Comparison of ENCODE assay signal across 8 mouse cellular contexts in genomic region chrX:74312540-74313464, GRCm38 (mm10). TPM values are rescaled to one million over a fixed set of nuclear protein-coding genes. Genes with fewer than 3 reads are reported as not detected.
DNase-seq lines count a peak whose midpoint lies in the region; ATAC-seq and TF ChIP-seq lines count a peak whose summit lies in the region.

Gene Fam50a, plus strand, starts transcription at chrX:74313033.

- H3K27ac ChIP-seq in cerebellum, adult 2 months (ENCODE audit: insufficient read depth, low read length) = peak within 1 kb of the TSS; percentile 83
- peak within 1 kb of the TSS; percentile 89 for H3K27ac ChIP-seq in forebrain, postnatal 0 days (ENCODE audit: low read depth, low read length)
- peak within 1 kb of the TSS; percentile 77 for H3K27ac ChIP-seq in lung, embryonic 14.5 days (ENCODE audit: low read depth)

- peak; percentile 90 for DNase-seq in MEL-GATA-1-ER (ENCODE audit: extremely low read depth, low read depth)
- peak; percentile 86 to 91 for DNase-seq in cerebellum, adult 2 months
- DNase-seq in forebrain, postnatal 0 days = peak; percentile 90
- peak; percentile 81 to 82 for DNase-seq in heart, postnatal 36 days
- peak; percentile 85 to 87 for DNase-seq in layer of hippocampus, adult 8-10 months (ENCODE audit: low spot score in 2 of 2)
- DNase-seq in lung, embryonic 14.5 days = peak; percentile 94
- peak; percentile 86 for DNase-seq in testis, postnatal 14 days (ENCODE audit: low spot score)

- peaks cover 4% of the 10 kb centered on the region for H3K4me1 ChIP-seq in cerebellum, adult 2 months (ENCODE audit: control insufficient read depth, insufficient read depth, low read length)
- 0 out of 2 replicates have a peak, but pooled peaks cover 2% of the 10 kb centered on the region for H3K4me1 ChIP-seq in forebrain, postnatal 0 days (ENCODE audit: insufficient read depth)
- no peaks in the 10 kb centered on the region for H3K4me1 ChIP-seq in lung, embryonic 14.5 days (ENCODE audit: insufficient read depth)

- no peak for TF ChIP-seq CTCF in cerebellum, adult 2 months (IDR thresholded peaks at IDR 0.05; ENCODE audit: borderline replicate concordance, insufficient read depth, low read depth, low read length)
- TF ChIP-seq CTCF in forebrain, postnatal 0 days (IDR thresholded peaks at IDR 0.05; ENCODE audit: low read depth) = no peak; the same call in 1 of the 2 replicates
- no peak for TF ChIP-seq CTCF in lung, embryonic 14.5 days (IDR thresholded peaks at IDR 0.05; ENCODE audit: low read depth)

- H3K27me3 ChIP-seq in cerebellum, adult 2 months (ENCODE audit: control insufficient read depth, insufficient read depth, low read length) = no peaks in the 10 kb centered on the region
- no peaks in the 10 kb centered on the region for H3K27me3 ChIP-seq in forebrain, postnatal 0 days (ENCODE audit: insufficient read depth, low read length)
- no peaks in the 10 kb centered on the region for H3K27me3 ChIP-seq in lung, embryonic 14.5 days (ENCODE audit: insufficient read depth, low read length)

- H3K4me2 ChIP-seq in forebrain, postnatal 0 days (ENCODE audit: low read depth) = peak within 1 kb of the TSS; percentile 57
- H3K4me2 ChIP-seq in lung, embryonic 14.5 days = peak within 1 kb of the TSS; percentile 69

- 4% methylated on average over 59 of the region's 59 CpGs for WGBS in cerebellum, adult 2 months
- 24% methylated on average over 59 of the region's 59 CpGs for WGBS in forebrain, postnatal 0 days
- 10% methylated on average over 58 of the region's 59 CpGs for WGBS in lung, embryonic 14.5 days

- H3K36me3 ChIP-seq in forebrain, postnatal 0 days (ENCODE audit: insufficient read depth) = peaks cover 12% of the 10 kb centered on the region; the same call in 1 of the 2 replicates
- peaks cover 31% of the 10 kb centered on the region for H3K36me3 ChIP-seq in lung, embryonic 14.5 days (ENCODE audit: insufficient read depth)

- peak; percentile 98 for ATAC-seq in forebrain, postnatal 0 days
- peak; percentile 98 for ATAC-seq in lung, embryonic 14.5 days (ENCODE audit: insufficient read depth)
- ATAC-seq in neutrophil, adult 5-6 weeks (ENCODE audit: extremely low read depth, insufficient number of reproducible peaks, low FRiP score, poor library complexity, severe bottlenecking) = peak; percentile 97

- no peaks in the 10 kb centered on the region for H3K9me3 ChIP-seq in forebrain, postnatal 0 days (ENCODE audit: low read length)
- no peaks in the 10 kb centered on the region for H3K9me3 ChIP-seq in lung, embryonic 14.5 days (ENCODE audit: low read depth, low read length)

- H3K4me3 ChIP-seq in cerebellum, adult 2 months (replicated peaks; ENCODE audit: insufficient read depth, low read depth, low read length) = peak within 1 kb of the TSS; percentile 81
- H3K4me3 ChIP-seq in forebrain, postnatal 0 days (ENCODE audit: low read depth, low read length) = peak within 1 kb of the TSS; percentile 47
- peak within 1 kb of the TSS; percentile 59 for H3K4me3 ChIP-seq in lung, embryonic 14.5 days (ENCODE audit: low read depth, low read length)

- H3K9ac ChIP-seq in forebrain, postnatal 0 days = peak within 1 kb of the TSS; percentile 63
- peak within 1 kb of the TSS; percentile 62 for H3K9ac ChIP-seq in lung, embryonic 14.5 days

- peak; percentile 54; the same call in 1 of the 2 replicates for TF ChIP-seq POLR2A in cerebellum, adult 2 months (IDR thresholded peaks at IDR 0.05; ENCODE audit: borderline replicate concordance, insufficient read depth, low read length)

- intact Hi-C loops in heart, postnatal 36 days (cut with DNase I) = loop anchor here (5.0 kb wide), 1 partner anchor 54 kb away; no protein-coding TSS in a partner anchor

RNA-seq across cellular contexts. Expression of gene Fam50a, which starts in this region (rescaled TPM):
- polyA plus RNA-seq in cerebellum, adult 2 months (2012; rRNA removed) = 46.2 and 50.7 TPM in 2 replicates
- total RNA-seq in forebrain, postnatal 0 days (2014; rRNA removed) = 16.2 and 16.8 TPM in 2 replicates
- 49.6 and 64.3 TPM in 2 replicates for polyA plus RNA-seq in forebrain, postnatal 0 days (2015; fragmentation: Nextera tagmentation; extraction: Ambion mirVana)
- 10 to 100 TPM; 24.5 to 29.5 TPM for total RNA-seq in heart, postnatal 36 days (2021)
- total RNA-seq in layer of hippocampus, adult 8-10 months (2022) = 10 to 100 TPM; 28.7 to 39.4 (median 30.9) TPM
- 50.9 and 53.2 TPM in 2 replicates for polyA plus RNA-seq in lung, embryonic 14.5 days (2014; fragmentation: Nextera tagmentation; extraction: Ambion mirVana)
- 85.7 and 97.0 TPM in 2 replicates for total RNA-seq in neutrophil, adult 5-6 weeks (2017)

Comparison
In these comparisons a context has a peak if more than half of its experiments do, and no peak if none do; other contexts are left out.
1. Peak in every context shown above with its lines: DNase-seq, ATAC-seq, H3K4me3 ChIP-seq and H3K27ac ChIP-seq.